Mouse (Mus musculus) ES-E14 (cell line): ENCODE measurements at regions not wholly inside any gene's neighbourhood (a gene's known extent, or its start where the extent isn't known, plus 50 kb on each side); places are given as distances from the start of the nearest gene placed in this dataset.

Source experiments
- DNase-seq: peaks from one replicate; pipeline ENCODE4 v3.0.0-alpha.2; 2013; ENCODE audit warnings: low read depth, low spot score
- H3K27ac ChIP-seq: 2 replicates; pipeline ENCODE4 v1.5.1; 2012; ENCODE audit warnings: low read depth, mild to moderate bottlenecking, low read length, moderate library complexity, mixed read lengths; ENCODE audit not compliant: poor library complexity, insufficient read depth, severe bottlenecking
- H3K36me3 ChIP-seq: 2 replicates; pipeline ENCODE4 v1.6.1; 2012; ENCODE audit warnings: mild to moderate bottlenecking, low read length, moderate library complexity, mixed read lengths; ENCODE audit not compliant: control insufficient read depth, poor library complexity, insufficient read depth, severe bottlenecking
- H3K4me1 ChIP-seq, 2 experiments: fragments of 150-350 bp in 1 of 2; sonication (generic) in 1 of 2; 2 replicates each; pipeline ENCODE4 v1.6.1; 2012; ENCODE audit warnings: low read length in 2 of 2, mild to moderate bottlenecking in 1 of 2, mixed read lengths in 1 of 2; ENCODE audit not compliant: control insufficient read depth in 2 of 2, insufficient read depth in 2 of 2, poor library complexity in 1 of 2
- H3K4me3 ChIP-seq, 2 experiments: fragments of 150-350 bp in 1 of 2; sonication (generic) in 1 of 2; 2 replicates each; pipeline ENCODE4 v1.5.1; 2012; ENCODE audit warnings: low read length in 2 of 2, low read depth in 1 of 2, mild to moderate bottlenecking in 1 of 2, mixed read lengths in 1 of 2; ENCODE audit not compliant: insufficient read depth in 1 of 2, poor library complexity in 1 of 2, severe bottlenecking in 1 of 2
- H3K9ac ChIP-seq: 2 replicates; pipeline ENCODE4 v1.6.1; 2012; ENCODE audit warnings: low read depth, mild to moderate bottlenecking, low read length, mixed read lengths; ENCODE audit not compliant: poor library complexity, insufficient read depth, severe bottlenecking
- H3K9me3 ChIP-seq: fragments of 150-350 bp; sonication (generic); 2 replicates; pipeline ENCODE4 v1.6.1; 2012; ENCODE audit warnings: low read depth, mild to moderate bottlenecking, low read length; ENCODE audit not compliant: control insufficient read depth, insufficient read depth
- CHD2 ChIP-seq: IDR thresholded peaks from 2 replicates; pipeline ENCODE4 v1.6.1; 2014; ENCODE audit warnings: mild to moderate bottlenecking, low read depth, low read length, inconsistent platforms
- HCFC1 ChIP-seq: IDR thresholded peaks from 2 replicates; pipeline ENCODE4 v1.6.1; 2012; ENCODE audit warnings: low read length, inconsistent platforms, borderline replicate concordance; ENCODE audit not compliant: insufficient read depth
- MAFK ChIP-seq: IDR thresholded peaks from 2 replicates; pipeline ENCODE4 v1.6.1; 2014; ENCODE audit warnings: mild to moderate bottlenecking, low read depth, low read length, inconsistent platforms; ENCODE audit not compliant: insufficient read depth
- ZC3H11A ChIP-seq: IDR thresholded peaks from 2 replicates; pipeline ENCODE4 v1.6.1; 2012; ENCODE audit warnings: low read depth, mild to moderate bottlenecking, inconsistent platforms, low read length, borderline replicate concordance
- ZNF384 ChIP-seq: IDR thresholded peaks from 2 replicates; pipeline ENCODE4 v1.6.1; 2012; ENCODE audit warnings: low read depth, low read length, inconsistent platforms
- in situ Hi-C, 2 experiments: fragments of 600-800 bp; cut with MboI; formaldehyde crosslinking; loops; one replicate each; pipeline ENCODE4 v1.15.1; 2025; ENCODE audit warnings: low sequenced_read_pairs in 2 of 2, inconsistent platforms in 1 of 2; ENCODE audit not compliant: unreplicated experiment in 2 of 2

- Histone ChIP-seq H3K36me3 (no peaks in the 10 kb centered on the region), H3K9ac (no peak overlapping the region), H3K27ac (no peak overlapping the region), H3K9me3 (no peaks in the 10 kb centered on the region), H3K4me3 (no peak overlapping the region), H3K4me1 (no peaks in the 10 kb centered on the region)
- TF ChIP-seq ZNF384 (no peak), ZC3H11A (no peak), MAFK (no peak), CHD2 (no peak), HCFC1 (no peak)
- in situ Hi-C loops = loop anchor here in 1 of 2 experiments (25.0 kb wide), 1 partner anchor 341 kb away; the partner anchor contains the start of gene Ice1
- peak; percentile 29 for DNase-seq
Measured at GRCm38 (mm10) chr13:70978547-70979307, 137.1 kb upstream of the Adamts16 start.

- H3K4me3 ChIP-seq = no peak overlapping the region
- no peak for DNase-seq
Measured at GRCm38 (mm10) chr13:70969596-70969995, 128.0 kb upstream of the Adamts16 start.

GRCm38 (mm10) chr13:70967781-70968180 lies 126.2 kb upstream of the Adamts16 start:
- H3K9ac ChIP-seq = no peak overlapping the region
- in situ Hi-C loops = no loop called here
- no peaks in the 10 kb centered on the region for H3K36me3 ChIP-seq
- no peaks in the 10 kb centered on the region for H3K4me1 ChIP-seq
- TF ChIP-seq CHD2 (no peak), MAFK (no peak), ZC3H11A (no peak), ZNF384 (no peak)
- H3K9me3 ChIP-seq = no peaks in the 10 kb centered on the region
- no peak overlapping the region for H3K4me3 ChIP-seq
- no peak for DNase-seq
- no peak overlapping the region for H3K27ac ChIP-seq

More at GRCm38 (mm10) chr13:70969596-70969995, 128.0 kb upstream of the Adamts16 start:
- H3K9ac ChIP-seq = no peak overlapping the region
- no peaks in the 10 kb centered on the region for H3K9me3 ChIP-seq
- no peak overlapping the region for H3K27ac ChIP-seq
- no peaks in the 10 kb centered on the region for H3K4me1 ChIP-seq
- no peak for TF ChIP-seq CHD2
- TF ChIP-seq MAFK = no peak
- TF ChIP-seq HCFC1 = no peak
- TF ChIP-seq ZC3H11A = no peak
- TF ChIP-seq ZNF384 = no peak
- in situ Hi-C loops = no loop called here
- H3K36me3 ChIP-seq = no peaks in the 10 kb centered on the region

- Histone ChIP-seq H3K36me3 (no peaks in the 10 kb centered on the region), H3K27ac (no peak overlapping the region), H3K9me3 (no peaks in the 10 kb centered on the region), H3K4me3 (no peak overlapping the region), H3K9ac (no peak overlapping the region), H3K4me1 (no peaks in the 10 kb centered on the region)
- in situ Hi-C loops = no loop called here
- DNase-seq = no peak
- no peak for TF ChIP-seq CHD2
- TF ChIP-seq ZNF384 = no peak
- no peak for TF ChIP-seq ZC3H11A
- TF ChIP-seq HCFC1 = no peak
- TF ChIP-seq MAFK = no peak
Measured at GRCm38 (mm10) chr13:70963384-70963783, 121.8 kb upstream of the Adamts16 start.
